Mouse (Mus musculus) liver, postnatal 0 days (tissue): Measurements from ENCODE around the gene Zmynd19.

ENCODE experiments used
- CTCF ChIP-seq: sonication (generic); IDR thresholded peaks from 2 replicates; pipeline ENCODE4 v1.5.1; 2016; ENCODE audit warnings: antibody characterized with exemption, low read depth
- EP300 ChIP-seq: IDR thresholded peaks from 2 replicates; pipeline ENCODE4 v1.6.1; 2016; ENCODE audit warnings: antibody characterized with exemption, low read depth, mild to moderate bottlenecking

GRCm38 (mm10) chr2:24996471-24996870 lies 46.9 kb downstream of the Zmynd19 start:
- TF ChIP-seq EP300, result no peak
- no peak for TF ChIP-seq CTCF
